Mouse (Mus musculus) forebrain, postnatal 0 days (tissue): ENCODE results near the gene Mmp12. TPM values are rescaled to one million over a fixed set of nuclear protein-coding genes. Genes with fewer than 3 reads are reported as not detected.
"Not testable (repeated sequence)": the region's sequence is repeated elsewhere in the genome, so short reads cannot be mapped to it uniquely, and the experiment has no call there.

Experiments
- ATAC-seq: fragments of 200-750 bp; cut with Nextera tagmentation; 2 replicates; pipeline ENCODE4 v1.8.0; 2017; ENCODE audit warnings: mild to moderate bottlenecking, moderate library complexity
- DNase-seq: peaks from one replicate; pipeline ENCODE4 v3.0.0-alpha.2; 2015
- H3K27ac ChIP-seq: fragments of 300-500 bp; sonication (generic); 2 replicates; pipeline ENCODE4 v1.5.1; 2014; ENCODE audit warnings: low read depth, mild to moderate bottlenecking, antibody characterized with exemption, low read length, moderate library complexity, mixed read lengths
- H3K27me3 ChIP-seq: fragments of 300-500 bp; sonication (generic); 2 replicates; pipeline ENCODE4 v1.6.1; 2014; ENCODE audit warnings: mild to moderate bottlenecking, low read length, mixed read lengths; ENCODE audit not compliant: insufficient read depth
- H3K36me3 ChIP-seq: fragments of 300-500 bp; sonication (generic); 2 replicates; pipeline ENCODE4 v1.6.1; 2014; ENCODE audit warnings: mild to moderate bottlenecking, moderate library complexity; ENCODE audit not compliant: insufficient read depth
- H3K4me1 ChIP-seq: fragments of 300-500 bp; sonication (generic); 2 replicates; pipeline ENCODE4 v1.6.1; 2014; ENCODE audit warnings: antibody characterized with exemption; ENCODE audit not compliant: insufficient read depth
- H3K4me2 ChIP-seq: fragments of 300-500 bp; sonication (generic); 2 replicates; pipeline ENCODE4 v1.6.1; 2014; ENCODE audit warnings: low read depth, mild to moderate bottlenecking, moderate library complexity
- H3K4me3 ChIP-seq: fragments of 300-500 bp; sonication (generic); 2 replicates; pipeline ENCODE4 v1.5.1; 2014; ENCODE audit warnings: low read depth, low read length, mixed read lengths
- H3K9ac ChIP-seq: fragments of 300-500 bp; sonication (generic); 2 replicates; pipeline ENCODE4 v1.6.1; 2014; ENCODE audit warnings: mild to moderate bottlenecking
- H3K9me3 ChIP-seq: fragments of 300-500 bp; sonication (generic); 2 replicates; pipeline ENCODE4 v1.6.1; 2016; ENCODE audit warnings: low read length
- CTCF ChIP-seq: sonication (generic); IDR thresholded peaks from 2 replicates; pipeline ENCODE4 v1.5.1; 2016; ENCODE audit warnings: antibody characterized with exemption, control low read depth, low read depth
- WGBS: fragments of 180-500 bp; shearing (Covaris S2); extraction: QIAGEN DNeasy Blood & Tissue Kit; methylation state at CpG from one replicate; pipeline ENCODE4 v1.1.7; 2014; 5-methylcytosine and 5-hydroxymethylcytosine counted together
- polyA plus RNA-seq: library from polyadenylated mRNA; unstranded; fragments of >200 nt; fragmentation: Nextera tagmentation; extraction: Ambion mirVana; gene quantifications from 2 replicates; pipeline ENCODE4 v1.2.1, GENCODE M21; 2015
- total RNA-seq: library from RNA; depleted of rRNA; stranded (reverse); fragments of >200 nt; gene quantifications from 2 replicates; pipeline ENCODE4 v1.2.3, GENCODE M21; 2014; rRNA removed

Gene Mmp12
- total RNA-seq (0.62 TPM in 1 of 2 replicates, not detected in the other), polyA plus RNA-seq (not detected in 2 replicates)

- Histone ChIP-seq H3K4me2 (no peak within 1 kb of the TSS), H3K36me3 (no peaks in the 10 kb centered on the region), H3K9me3 (no peaks in the 10 kb centered on the region), H3K4me1 (no peaks in the 10 kb centered on the region), H3K27me3 (no peaks in the 10 kb centered on the region), H3K9ac (no peak within 1 kb of the TSS), H3K27ac (no peak within 1 kb of the TSS), H3K4me3 (no peak within 1 kb of the TSS)
- DNase-seq (no peak), ATAC-seq (no peak)
- TF ChIP-seq CTCF, result no peak
Measured at GRCm38 (mm10) chr9:7344107-7344506, at the start of gene Mmp12. Gene Mmp12, plus strand, starts transcription at chr9:7344381.

- Histone ChIP-seq H3K27me3 (no peaks in the 10 kb centered on the region), H3K4me3 (no peak overlapping the region), H3K27ac (no peak overlapping the region), H3K4me1 (no peaks in the 10 kb centered on the region), H3K9me3 (no peaks in the 10 kb centered on the region), H3K9ac (no peak overlapping the region), H3K36me3 (no peaks in the 10 kb centered on the region), H3K4me2 (no peak overlapping the region)
- ATAC-seq, result no peak
- DNase-seq, result no peak
- no peak for TF ChIP-seq CTCF
Measured at GRCm38 (mm10) chr9:7331847-7332246, 12.3 kb upstream of the Mmp12 start.

DNA sequence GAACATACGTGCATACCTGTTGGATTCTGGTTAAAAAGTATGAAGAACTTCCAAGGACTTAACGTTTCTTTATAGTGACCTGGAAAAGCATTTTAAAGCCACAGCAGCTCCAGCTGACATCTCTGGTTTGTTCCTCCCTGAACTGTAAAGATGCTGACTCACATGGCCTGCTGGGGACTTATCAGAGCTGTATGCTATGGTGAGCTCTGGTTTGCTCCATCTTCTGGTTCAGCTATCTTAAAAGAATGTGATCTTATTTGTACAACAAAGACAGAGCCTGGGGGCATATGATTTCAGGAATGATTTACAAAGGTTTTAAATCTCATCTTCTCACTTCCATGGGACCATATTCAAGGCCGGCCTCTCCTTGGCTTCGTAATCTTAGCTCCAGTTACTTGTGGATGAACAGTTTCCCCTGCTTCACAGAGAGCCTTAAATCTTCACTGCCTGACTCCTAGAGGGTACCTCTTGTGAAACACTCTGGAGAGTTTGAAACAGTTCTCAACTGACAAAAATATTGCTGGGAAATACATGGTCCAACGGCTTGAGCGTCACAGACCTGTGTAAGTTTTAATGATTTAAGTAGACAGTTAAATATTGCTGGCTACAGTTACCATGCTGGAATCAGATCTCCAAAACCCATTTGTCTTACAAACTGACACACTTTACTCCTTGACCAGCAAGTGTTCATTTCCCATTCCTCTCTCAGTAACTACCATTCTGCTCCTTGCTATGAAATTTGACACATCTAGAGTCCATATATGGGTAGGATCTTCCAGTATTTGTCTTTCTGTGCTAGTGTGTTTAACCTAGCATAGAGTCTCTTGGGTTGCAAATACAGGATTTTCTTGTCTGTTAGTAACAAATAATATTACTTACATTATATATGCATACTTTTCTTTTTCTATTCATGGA is 8.2 kb upstream of the Mmp12 start:
- Histone ChIP-seq H3K4me2 (no peak overlapping the region), H3K27ac (no peak overlapping the region), H3K4me3 (no peak overlapping the region), H3K9ac (no peak overlapping the region), H3K4me1 (no peaks in the 10 kb centered on the region), H3K27me3 (no peaks in the 10 kb centered on the region), H3K36me3 (no peaks in the 10 kb centered on the region), H3K9me3 (no peaks in the 10 kb centered on the region)
- DNase-seq, result no peak
- no peak for TF ChIP-seq CTCF
- no peak for ATAC-seq
- 88% methylated on average over 5 of the region's 6 CpGs for WGBS

- Histone ChIP-seq H3K9me3 (no peaks in the 10 kb centered on the region), H3K27ac (no peak overlapping the region), H3K4me1 (no peaks in the 10 kb centered on the region), H3K27me3 (no peaks in the 10 kb centered on the region), H3K9ac (no peak overlapping the region), H3K4me3 (no peak overlapping the region), H3K4me2 (no peak overlapping the region), H3K36me3 (no peaks in the 10 kb centered on the region)
- DNase-seq (no peak), ATAC-seq (no peak)
- TF ChIP-seq CTCF, result no peak
Measured at GRCm38 (mm10) chr9:7336740-7337483, 7.3 kb upstream of the Mmp12 start.

DNA sequence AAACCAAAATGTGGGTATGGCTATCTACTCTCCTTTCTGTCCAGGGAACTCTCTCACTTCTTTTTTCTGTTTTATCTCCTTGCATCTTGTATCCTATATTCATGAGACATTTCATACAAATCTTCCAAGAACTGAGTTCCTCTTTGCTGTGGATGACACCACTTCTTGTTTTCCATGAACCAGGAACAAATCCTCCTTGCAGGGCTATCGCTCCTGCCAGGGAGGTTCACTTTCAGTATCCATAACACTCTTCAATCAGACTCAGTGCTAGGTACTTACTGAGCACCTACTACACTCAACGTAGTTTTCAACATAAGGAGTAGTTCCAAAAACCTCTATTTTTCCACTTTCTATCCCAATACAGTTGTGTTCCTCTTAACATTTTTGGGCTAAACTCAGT is 1.3 kb downstream of the Mmp12 start:
- 95% methylated on average over 2 of the region's 2 CpGs for WGBS
- no peaks in the 10 kb centered on the region for H3K27me3 ChIP-seq
- H3K4me1 ChIP-seq, result no peaks in the 10 kb centered on the region
- no peak overlapping the region for H3K9ac ChIP-seq
- H3K36me3 ChIP-seq, result no peaks in the 10 kb centered on the region
- H3K27ac ChIP-seq, result no peak overlapping the region
- TF ChIP-seq CTCF, result no peak
- ATAC-seq, result no peak
- no peak for DNase-seq
- no peaks in the 10 kb centered on the region for H3K9me3 ChIP-seq
- H3K4me3 ChIP-seq, result no peak overlapping the region
- H3K4me2 ChIP-seq, result no peak overlapping the region

DNA sequence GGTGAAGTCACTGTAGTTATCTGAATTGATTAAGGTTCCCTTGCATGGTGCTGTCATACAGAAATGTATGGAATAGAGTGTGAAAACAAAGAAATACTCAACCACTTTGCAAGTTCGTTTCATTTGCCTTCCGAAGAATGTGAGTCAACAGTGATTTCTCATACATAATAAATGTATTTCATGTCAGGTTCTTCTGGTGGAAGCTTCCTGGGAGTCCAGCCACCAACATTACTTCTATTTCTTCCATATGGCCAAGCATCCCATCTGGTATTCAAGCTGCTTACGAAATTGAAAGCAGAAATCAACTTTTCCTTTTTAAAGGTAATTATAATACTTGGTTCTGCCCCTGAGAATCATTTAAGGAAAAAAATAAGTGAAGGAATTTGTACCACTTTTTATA is 10.4 kb downstream of the Mmp12 start:
- Histone ChIP-seq H3K4me1 (no peaks in the 10 kb centered on the region), H3K4me3 (no peak overlapping the region), H3K9ac (no peak overlapping the region), H3K4me2 (no peak overlapping the region), H3K27me3 (no peaks in the 10 kb centered on the region), H3K9me3 (no peaks in the 10 kb centered on the region), H3K36me3 (no peaks in the 10 kb centered on the region), H3K27ac (no peak overlapping the region)
- ATAC-seq (peak; percentile 38; the same call in 1 of the 2 replicates), DNase-seq (peak; percentile 21)
- WGBS, result 73% methylated on average over 3 of the region's 3 CpGs
- TF ChIP-seq CTCF, result no peak

DNA sequence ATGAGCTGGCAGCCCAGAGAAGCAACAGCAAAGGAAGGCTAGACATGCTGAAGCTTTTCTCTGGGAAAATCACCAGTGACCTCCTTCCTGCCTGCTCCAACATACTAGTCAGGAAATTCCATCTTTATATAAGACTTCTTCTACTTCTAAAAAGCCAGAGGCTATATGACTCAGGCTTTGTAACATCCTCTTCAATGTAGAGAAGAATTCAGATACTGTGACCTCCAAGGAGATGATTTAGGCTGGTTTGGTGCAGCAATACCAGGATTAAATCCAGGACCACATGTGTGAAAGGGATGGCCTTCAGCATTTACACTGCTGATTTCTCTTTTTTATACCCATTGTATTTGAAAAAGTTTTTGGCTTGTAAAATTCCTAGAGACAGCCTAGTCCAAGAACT is 43.8 kb downstream of the Mmp12 start, which contains the start of gene Mmp1b:
Gene Mmp1b (minus strand): TSS at position 101 of the 400 bp plus-strand sequence.
- Histone ChIP-seq H3K4me3 (no peak within 1 kb of the TSS), H3K36me3 (no peaks in the 10 kb centered on the region), H3K4me2 (no peak within 1 kb of the TSS), H3K4me1 (no peaks in the 10 kb centered on the region), H3K9me3 (no peaks in the 10 kb centered on the region), H3K27me3 (no peaks in the 10 kb centered on the region), H3K9ac (no peak within 1 kb of the TSS), H3K27ac (no peak within 1 kb of the TSS)
- no peak for TF ChIP-seq CTCF
- DNase-seq, result no peak
- no peak for ATAC-seq

DNA sequence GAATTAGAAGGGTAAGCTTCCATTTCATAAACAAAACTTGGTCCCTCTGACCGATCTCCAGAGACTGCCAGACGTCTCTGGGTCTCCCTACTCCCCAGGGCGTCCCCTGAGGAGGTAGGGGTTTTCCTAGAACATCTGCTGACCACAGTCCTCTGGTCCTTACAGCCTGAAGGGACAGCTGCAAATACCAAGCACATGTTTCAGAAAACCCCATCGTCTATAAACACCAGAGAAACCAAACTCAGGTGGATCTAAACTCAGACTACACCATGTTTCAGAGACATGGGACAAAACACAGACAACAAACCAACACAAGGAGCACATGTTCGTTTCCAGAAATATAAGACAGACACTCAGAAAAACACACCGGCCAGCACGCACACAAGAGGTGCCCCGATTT is 52.4 kb downstream of the Mmp12 start:
- H3K36me3 ChIP-seq, H3K27ac ChIP-seq, H3K9ac ChIP-seq, H3K9me3 ChIP-seq, H3K4me2 ChIP-seq, ATAC-seq, H3K27me3 ChIP-seq, H3K4me3 ChIP-seq, DNase-seq, H3K4me1 ChIP-seq: not testable (repeated sequence)
- WGBS, result 85% methylated on average over 8 of the region's 8 CpGs
